Mouse (Mus musculus) cerebellum, adult 2 months (tissue): ENCODE measurements around the gene Pus7l. TPM values are rescaled to one million over a fixed set of nuclear protein-coding genes. Genes with fewer than 3 reads are reported as not detected.
A peak's percentile ranks its signal among the peaks of the same experiment; 100 is the strongest.

ENCODE experiments used
- DNase-seq, 2 experiments: peaks; one replicate each; pipeline ENCODE4 v3.0.0; 2021
- H3K27ac ChIP-seq: fragments of 200-500 bp; 2 replicates; pipeline ENCODE4 v1.5.1; 2012; ENCODE audit warnings: low read length, control low read depth, inconsistent platforms; ENCODE audit not compliant: insufficient read depth
- H3K27me3 ChIP-seq: fragments of 200-500 bp; 2 replicates; pipeline ENCODE4 v1.6.1; 2012; ENCODE audit warnings: inconsistent platforms, mild to moderate bottlenecking, low read length, moderate library complexity; ENCODE audit not compliant: control insufficient read depth, insufficient read depth
- H3K4me1 ChIP-seq: fragments of 200-500 bp; 2 replicates; pipeline ENCODE4 v1.6.1; 2011; ENCODE audit warnings: low read length; ENCODE audit not compliant: control insufficient read depth, insufficient read depth
- H3K4me3 ChIP-seq: fragments of 200-500 bp; replicated peaks from 2 replicates; pipeline ENCODE3; 2011; ENCODE audit warnings: mild to moderate bottlenecking, low read depth, low read length, control low read depth; ENCODE audit not compliant: insufficient read depth
- CTCF ChIP-seq: fragments of 200-500 bp; IDR thresholded peaks from 2 replicates; pipeline ENCODE4 v1.5.1; 2011; ENCODE audit warnings: low read depth, mild to moderate bottlenecking, control low read depth, low read length, moderate library complexity, borderline replicate concordance; ENCODE audit not compliant: insufficient read depth
- POLR2A ChIP-seq: fragments of 200-500 bp; IDR thresholded peaks from 2 replicates; pipeline ENCODE4 v1.6.1; 2011; ENCODE audit warnings: low read length, control low read depth, borderline replicate concordance; ENCODE audit not compliant: insufficient read depth
- WGBS: fragments of 180-500 bp; shearing (Covaris S2); methylation state at CpG from one replicate; pipeline ENCODE4 v1.1.7; 2018; 5-methylcytosine and 5-hydroxymethylcytosine counted together
- polyA plus RNA-seq: library from polyadenylated mRNA; depleted of rRNA; stranded (reverse); fragments of >200 nt; gene quantifications from 2 replicates; pipeline ENCODE4 v1.2.3, GENCODE M21; 2012

Pus7l gene
- polyA plus RNA-seq, 1 experiment = 1.7 TPM

DNA sequence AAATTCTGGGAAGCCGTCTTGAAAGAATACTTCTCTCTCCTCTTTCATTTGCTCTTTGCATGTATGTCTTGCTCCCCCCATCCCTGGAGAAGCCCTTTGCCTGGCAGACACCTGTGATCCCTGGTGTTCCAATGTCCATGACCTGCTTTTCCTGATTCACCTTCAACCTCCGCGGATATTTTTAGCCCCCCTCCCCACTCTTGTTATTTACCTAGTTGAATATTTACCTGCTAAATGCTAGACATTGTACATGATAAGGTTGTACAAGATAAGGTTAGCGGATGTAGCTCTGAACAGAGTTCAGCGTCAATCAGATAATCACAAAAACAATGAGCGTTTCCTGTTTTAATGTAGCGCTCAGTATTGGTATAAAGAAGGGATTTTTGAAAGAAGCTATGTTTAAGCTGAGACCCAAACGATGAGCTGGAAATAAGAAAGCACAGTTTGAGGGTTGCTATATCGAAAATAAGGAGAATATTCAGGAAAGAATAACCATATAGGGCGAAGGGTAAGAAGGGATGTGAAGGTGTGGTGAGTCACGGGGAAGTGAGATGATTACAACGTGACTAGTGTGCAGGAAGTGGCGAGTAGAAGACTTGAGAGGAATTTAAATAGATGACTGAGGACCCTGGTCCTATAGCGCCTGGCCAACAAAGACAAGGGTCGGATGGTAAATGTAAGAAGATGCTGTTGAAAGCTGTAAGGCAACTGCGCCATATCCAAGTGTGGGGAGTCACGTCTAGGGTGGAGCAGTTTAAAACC, 15.7 kb upstream of the Pus7l start:
- H3K4me1 ChIP-seq = no peaks in the 10 kb centered on the region
- no peak for DNase-seq
- no peak for TF ChIP-seq CTCF
- TF ChIP-seq POLR2A = no peak
- no peak overlapping the region for H3K27ac ChIP-seq
- 83% methylated on average over 17 of the region's 17 CpGs for WGBS
- no peaks in the 10 kb centered on the region for H3K27me3 ChIP-seq
- H3K4me3 ChIP-seq = no peak overlapping the region

GRCm38 (mm10) chr15:94557442-94557841, 14.1 kb upstream of the Pus7l start:
- Histone ChIP-seq H3K4me1 (no peaks in the 10 kb centered on the region), H3K4me3 (no peak overlapping the region), H3K27ac (no peak overlapping the region), H3K27me3 (no peaks in the 10 kb centered on the region)
- 11% methylated on average over 7 of the region's 7 CpGs for WGBS
- TF ChIP-seq POLR2A (no peak), CTCF (peak; percentile 98)
- peak; percentile 66 to 85 for DNase-seq

- Histone ChIP-seq H3K27me3 (no peaks in the 10 kb centered on the region), H3K4me1 (no peaks in the 10 kb centered on the region), H3K4me3 (no peak overlapping the region), H3K27ac (no peak overlapping the region)
- DNase-seq = no peak
- WGBS = 89% methylated on average over 9 of the region's 9 CpGs
- no peak for TF ChIP-seq CTCF
- TF ChIP-seq POLR2A = no peak
Observed at GRCm38 (mm10) chr15:94553536-94553935, 10.2 kb upstream of the Pus7l start.

GRCm38 (mm10) chr15:94544844-94545243, 1.5 kb upstream of the Pus7l start:
- Histone ChIP-seq H3K4me3 (no peak overlapping the region), H3K4me1 (no peaks in the 10 kb centered on the region), H3K27ac (no peak overlapping the region), H3K27me3 (no peaks in the 10 kb centered on the region)
- 86% methylated on average over 4 of the region's 4 CpGs for WGBS
- DNase-seq = no peak
- no peak for TF ChIP-seq CTCF
- no peak for TF ChIP-seq POLR2A

- peak overlapping the region; percentile 98 for H3K4me3 ChIP-seq
- 35% methylated on average over 9 of the region's 9 CpGs for WGBS
- H3K4me1 ChIP-seq = no peaks in the 10 kb centered on the region
- DNase-seq = no peak
- no peak for TF ChIP-seq CTCF
- no peak for TF ChIP-seq POLR2A
- H3K27me3 ChIP-seq = no peaks in the 10 kb centered on the region
- H3K27ac ChIP-seq = no peak overlapping the region
Observed at GRCm38 (mm10) chr15:94544052-94544636, 797 bp upstream of the Pus7l start.

- H3K4me1 ChIP-seq = no peaks in the 10 kb centered on the region
- TF ChIP-seq CTCF = no peak
- 4% methylated on average over 22 of the region's 22 CpGs for WGBS
- DNase-seq = no peak
- H3K27ac ChIP-seq = no peak overlapping the region
- peak overlapping the region; percentile 98 for H3K4me3 ChIP-seq
- H3K27me3 ChIP-seq = no peaks in the 10 kb centered on the region
Observed at GRCm38 (mm10) chr15:94542567-94543408, 559 bp downstream of the Pus7l start.

GRCm38 (mm10) chr15:94539296-94539695, 4.1 kb downstream of the Pus7l start:
- WGBS = 90% methylated on average over 3 of the region's 3 CpGs
- no peak for DNase-seq
- Histone ChIP-seq H3K27ac (no peak overlapping the region), H3K27me3 (no peaks in the 10 kb centered on the region), H3K4me3 (no peak overlapping the region), H3K4me1 (no peaks in the 10 kb centered on the region)
- TF ChIP-seq POLR2A = no peak
- no peak for TF ChIP-seq CTCF
